Mouse (Mus musculus) embryonic facial prominence, embryonic 10.5 days (tissue): Measurements from ENCODE around the gene Gje1. TPM values are rescaled to one million over a fixed set of nuclear protein-coding genes. Genes with fewer than 3 reads are reported as not detected.

Experiments used
- DNase-seq: peaks from one replicate; pipeline ENCODE4 v3.0.0-alpha.2; 2017; ENCODE audit warnings: low spot score
- H3K27ac ChIP-seq: fragments of 300-500 bp; sonication (generic); replicated peaks from 2 replicates; pipeline ENCODE4 v1.5.1; 2016; ENCODE audit warnings: mild to moderate bottlenecking
- H3K27me3 ChIP-seq: fragments of 300-500 bp; sonication (generic); replicated peaks from 2 replicates; pipeline ENCODE4 v1.6.1; 2016; ENCODE audit warnings: low read depth, mild to moderate bottlenecking; ENCODE audit not compliant: poor library complexity, severe bottlenecking
- H3K36me3 ChIP-seq: fragments of 300-500 bp; sonication (generic); replicated peaks from 2 replicates; pipeline ENCODE4 v1.6.1; 2016; ENCODE audit warnings: mild to moderate bottlenecking, moderate library complexity
- H3K4me1 ChIP-seq: fragments of 300-500 bp; sonication (generic); 2 replicates; pipeline ENCODE4 v1.6.1; 2016
- H3K4me3 ChIP-seq: fragments of 300-500 bp; sonication (generic); 2 replicates; pipeline ENCODE4 v1.5.1; 2016; ENCODE audit warnings: mild to moderate bottlenecking, moderate library complexity
- H3K9me3 ChIP-seq: fragments of 300-500 bp; sonication (generic); 2 replicates; pipeline ENCODE4 v1.6.1; 2016; ENCODE audit warnings: mild to moderate bottlenecking
- WGBS: fragments of 180-500 bp; shearing (Covaris S2); methylation state at CpG from one replicate; pipeline ENCODE4 v1.1.7; 2016; 5-methylcytosine and 5-hydroxymethylcytosine counted together
- polyA plus RNA-seq: library from polyadenylated mRNA; unstranded; fragments of >200 nt; fragmentation: Nextera tagmentation; extraction: Ambion mirVana; gene quantifications from 2 replicates; pipeline ENCODE4 v1.2.1, GENCODE M21; 2016

Gene Gje1
- polyA plus RNA-seq, 1 experiment from 2014 or later: not detected

DNA sequence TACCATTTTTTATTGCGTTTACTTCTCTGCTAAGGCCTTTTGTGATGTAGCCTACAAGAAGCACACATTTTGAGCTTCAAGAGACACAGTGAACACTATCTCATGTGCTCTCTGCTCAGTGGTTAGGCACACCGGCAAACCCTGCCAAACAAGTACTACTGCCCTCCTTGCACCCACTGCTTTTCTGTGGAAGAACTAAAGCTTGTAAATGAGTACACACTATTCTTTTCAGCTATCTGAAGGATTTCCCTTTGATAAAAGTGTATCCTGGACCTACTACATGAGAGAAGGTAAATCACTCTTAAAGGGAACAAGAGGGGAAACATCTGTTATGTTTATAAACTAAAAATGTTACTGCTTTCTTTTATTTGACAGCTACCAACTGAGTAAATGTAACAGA, 51.9 kb downstream of the Gje1 start:
- H3K4me3 ChIP-seq: no peak overlapping the region
- no peak for DNase-seq
- H3K4me1 ChIP-seq: no peaks in the 10 kb centered on the region
- no peak overlapping the region for H3K27ac ChIP-seq
- 96% methylated on average over 2 of the region's 2 CpGs for WGBS
- H3K36me3 ChIP-seq: peaks cover 41% of the 10 kb centered on the region
- H3K27me3 ChIP-seq: no peaks in the 10 kb centered on the region
- no peaks in the 10 kb centered on the region for H3K9me3 ChIP-seq

Other genes with a start within 250 kb of the Gje1 start
- 0.53 and 0.79 TPM in 2 replicates for gene Adgrg6, start 172.6 kb downstream of the Gje1 start, polyA plus RNA-seq
- gene Vta1, start 12.7 kb downstream of the Gje1 start, polyA plus RNA-seq: 109 and 117 TPM in 2 replicates
- gene Nmbr, start 12.6 kb downstream of the Gje1 start, polyA plus RNA-seq: 0.26 and 0.77 TPM in 2 replicates